ENCODE assay signal across 18 mouse cellular contexts in the genomic region with DNA sequence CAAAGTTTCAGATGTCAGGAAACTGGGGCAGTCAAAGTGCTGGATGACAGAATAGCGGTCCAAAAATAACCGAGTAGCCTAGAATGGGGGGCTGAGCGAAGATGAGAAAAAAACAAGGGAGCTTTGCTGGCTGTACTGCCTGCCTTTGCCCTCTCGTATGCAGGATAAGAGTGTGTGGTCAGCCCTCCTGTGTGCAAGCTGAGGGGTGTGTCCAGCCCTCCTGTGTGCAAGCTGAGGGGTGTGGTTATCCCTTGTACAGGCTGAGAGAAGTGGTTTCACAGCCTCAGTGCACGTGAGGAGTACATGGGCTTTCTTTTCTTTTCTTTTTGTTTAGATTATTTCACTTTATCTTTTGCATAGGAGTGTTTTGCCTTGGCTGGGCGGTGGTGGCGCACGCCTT. TPM values are rescaled to one million over a fixed set of nuclear protein-coding genes. Genes with fewer than 3 reads are reported as not detected.
DNase-seq lines count a peak whose midpoint lies in the region; ATAC-seq lines count a peak whose summit lies in the region.
"Had no signal": no experiment of that assay in that cellular context is flagged by ENCODE, and none has a peak within 500 bp of the region (broad histone marks: within the 10 kb centered on the region; RNA-seq: fewer than 3 reads in every experiment).

No protein-coding gene starts in this region.

- H3K4me2 ChIP-seq in heart, embryonic 15.5 days = no peak overlapping the region
- no peak overlapping the region for H3K4me2 ChIP-seq in lung, embryonic 16.5 days (ENCODE audit: low read depth, low read length)
- no peak overlapping the region for H3K4me2 ChIP-seq in stomach, embryonic 15.5 days
- H3K4me2 ChIP-seq: embryonic facial prominence, embryonic 12.5 days; forebrain, embryonic 12.5 days; hindbrain, embryonic 14.5 days; limb, embryonic 15.5 days had no signal

- H3K4me3 ChIP-seq in heart, embryonic 15.5 days = no peak overlapping the region
- no peak overlapping the region for H3K4me3 ChIP-seq in lung, embryonic 16.5 days (ENCODE audit: low read length)
- no peak overlapping the region for H3K4me3 ChIP-seq in stomach, embryonic 15.5 days (replicated peaks)
- H3K4me3 ChIP-seq: embryonic facial prominence, embryonic 12.5 days; forebrain, embryonic 12.5 days; layer of hippocampus, adult 2 months; limb, embryonic 15.5 days; midbrain, embryonic 10.5 days; myocyte had no signal

- no peak overlapping the region for H3K27ac ChIP-seq in heart, embryonic 15.5 days
- peak overlapping the region; percentile 36; the same call in 1 of the 2 replicates for H3K27ac ChIP-seq in lung, embryonic 16.5 days (ENCODE audit: low read length)
- no peak overlapping the region for H3K27ac ChIP-seq in stomach, embryonic 15.5 days
- H3K27ac ChIP-seq: embryonic facial prominence, embryonic 12.5 days; forebrain, embryonic 12.5 days; hindbrain, embryonic 14.5 days; layer of hippocampus, adult 2 months; midbrain, embryonic 10.5 days had no signal

- H3K27me3 ChIP-seq in heart, embryonic 15.5 days = no peaks in the 10 kb centered on the region
- no peaks in the 10 kb centered on the region for H3K27me3 ChIP-seq in lung, embryonic 16.5 days (ENCODE audit: control insufficient read depth, insufficient read depth, low read depth, low read length)
- no peaks in the 10 kb centered on the region for H3K27me3 ChIP-seq in stomach, embryonic 15.5 days (replicated peaks)
- H3K27me3 ChIP-seq: embryonic facial prominence, embryonic 12.5 days; forebrain, embryonic 12.5 days; limb, embryonic 15.5 days; Patski had no signal

- ATAC-seq in heart, embryonic 15.5 days (replicated peaks; ENCODE audit: insufficient number of reproducible peaks, insufficient read depth, low FRiP score, low read depth) = peak; percentile 34; the same call in 1 of the 2 replicates
- peak; percentile 37 for ATAC-seq in lung, embryonic 16.5 days (ENCODE audit: low read depth)
- peak; percentile 48; the same call in 1 of the 2 replicates for ATAC-seq in stomach, embryonic 15.5 days (ENCODE audit: insufficient read depth, low FRiP score, low read depth)
- ATAC-seq: Patski had no signal

- no peaks in the 10 kb centered on the region for H3K36me3 ChIP-seq in heart, embryonic 15.5 days
- H3K36me3 ChIP-seq in lung, embryonic 16.5 days (ENCODE audit: control insufficient read depth, insufficient read depth, low read length) = no peaks in the 10 kb centered on the region
- H3K36me3 ChIP-seq in stomach, embryonic 15.5 days = no peaks in the 10 kb centered on the region
- H3K36me3 ChIP-seq: embryonic facial prominence, embryonic 12.5 days; forebrain, embryonic 12.5 days; limb, embryonic 15.5 days; midbrain, embryonic 10.5 days had no signal

- no peaks in the 10 kb centered on the region for H3K9me3 ChIP-seq in heart, embryonic 15.5 days (replicated peaks)
- H3K9me3 ChIP-seq in lung, embryonic 16.5 days (ENCODE audit: control insufficient read depth, low read length) = no peaks in the 10 kb centered on the region
- H3K9me3 ChIP-seq in stomach, embryonic 15.5 days = no peaks in the 10 kb centered on the region
- H3K9me3 ChIP-seq: embryonic facial prominence, embryonic 12.5 days; forebrain, embryonic 12.5 days; limb, embryonic 15.5 days; midbrain, embryonic 10.5 days had no signal

- no peak overlapping the region for H3K9ac ChIP-seq in heart, embryonic 15.5 days
- H3K9ac ChIP-seq in lung, embryonic 16.5 days (ENCODE audit: low read length) = no peak overlapping the region
- no peak overlapping the region for H3K9ac ChIP-seq in stomach, embryonic 15.5 days
- H3K9ac ChIP-seq: embryonic facial prominence, embryonic 12.5 days; forebrain, embryonic 12.5 days; hindbrain, embryonic 14.5 days; limb, embryonic 15.5 days had no signal

- H3K4me1 ChIP-seq in heart, embryonic 15.5 days (replicated peaks) = peaks cover 29% of the 10 kb centered on the region
- peaks cover 15% of the 10 kb centered on the region for H3K4me1 ChIP-seq in lung, embryonic 16.5 days (replicated peaks; ENCODE audit: control insufficient read depth, insufficient read depth, low read length)
- 0 out of 2 replicates have a peak, but pooled peaks cover 6% of the 10 kb centered on the region for H3K4me1 ChIP-seq in stomach, embryonic 15.5 days
- H3K4me1 ChIP-seq: forebrain, embryonic 12.5 days; midbrain, embryonic 10.5 days had no signal

- 49% methylated on average over 8 of the region's 8 CpGs for WGBS in heart, embryonic 15.5 days
- WGBS in lung, embryonic 16.5 days = 44% methylated on average over 8 of the region's 8 CpGs
- 57% methylated on average over 8 of the region's 8 CpGs for WGBS in stomach, embryonic 15.5 days

- DNase-seq in heart, postnatal 4 days = no peak
- DNase-seq in lung, postnatal 4 days = no peak
- DNase-seq in brain, adult 2 months (ENCODE audit: low read depth, low spot score) = peak; percentile 23
- DNase-seq in T-cell, adult 2 months (ENCODE audit: low spot score) = no peak
- DNase-seq in cerebellum, postnatal 10 days = no peak
- DNase-seq: cerebellum, adult 9-11 months; kidney, adult 9 months had no signal

RNA-seq across cellular contexts. Expression of a gene that starts 22.6 kb away (rescaled TPM):
- polyA plus RNA-seq in heart, embryonic 15.5 days (2015; fragmentation: Nextera tagmentation; extraction: Ambion mirVana) = 8.3 and 10.2 TPM in 2 replicates
- total RNA-seq in heart, postnatal 4 days (2021) = 1 to 10 TPM; 3.9 to 5.5 TPM
- polyA plus RNA-seq in lung, embryonic 16.5 days (2015; fragmentation: Nextera tagmentation; extraction: Ambion mirVana) = 16.5 and 17.1 TPM in 2 replicates
- polyA plus RNA-seq in stomach, embryonic 15.5 days (2015; fragmentation: Nextera tagmentation; extraction: Ambion mirVana) = 13.3 and 14.9 TPM in 2 replicates

RNA-seq across cellular contexts. Expression of a gene that starts 33.2 kb away (rescaled TPM):
- polyA plus RNA-seq in heart, embryonic 15.5 days (2015; fragmentation: Nextera tagmentation; extraction: Ambion mirVana) = 4.7 and 5.7 TPM in 2 replicates
- total RNA-seq in heart, postnatal 4 days (2021) = 10 to 100 TPM; 46.8 to 52.4 TPM
- 7.8 and 8.1 TPM in 2 replicates for polyA plus RNA-seq in lung, embryonic 16.5 days (2015; fragmentation: Nextera tagmentation; extraction: Ambion mirVana)
- polyA plus RNA-seq in stomach, embryonic 15.5 days (2015; fragmentation: Nextera tagmentation; extraction: Ambion mirVana) = 4.6 and 5.7 TPM in 2 replicates

RNA-seq across cellular contexts. Expression of a gene that starts 54.5 kb away (rescaled TPM):
- polyA plus RNA-seq in heart, embryonic 15.5 days (2015; fragmentation: Nextera tagmentation; extraction: Ambion mirVana) = 0.60 and 1.0 TPM in 2 replicates
- total RNA-seq in heart, postnatal 4 days (2021) = 10 to 100 TPM; 12.6 to 13.4 TPM
- 0.90 and 1.9 TPM in 2 replicates for polyA plus RNA-seq in lung, embryonic 16.5 days (2015; fragmentation: Nextera tagmentation; extraction: Ambion mirVana)
- polyA plus RNA-seq in stomach, embryonic 15.5 days (2015; fragmentation: Nextera tagmentation; extraction: Ambion mirVana) = 2.0 and 2.2 TPM in 2 replicates

RNA-seq across cellular contexts. Expression of a gene that starts 56.2 kb away (rescaled TPM):
- 144 and 160 TPM in 2 replicates for polyA plus RNA-seq in heart, embryonic 15.5 days (2015; fragmentation: Nextera tagmentation; extraction: Ambion mirVana)
- 100 to 1,000 TPM in 1 of 2 experiments, 10 to 100 TPM in 1; 97.2 to 106 TPM for total RNA-seq in heart, postnatal 4 days (2021)
- polyA plus RNA-seq in lung, embryonic 16.5 days (2015; fragmentation: Nextera tagmentation; extraction: Ambion mirVana) = 194 and 199 TPM in 2 replicates
- 179 and 191 TPM in 2 replicates for polyA plus RNA-seq in stomach, embryonic 15.5 days (2015; fragmentation: Nextera tagmentation; extraction: Ambion mirVana)
